Mouse (Mus musculus): Measurements from ENCODE around the gene Neo1. TPM values are rescaled to one million over a fixed set of nuclear protein-coding genes. Genes with fewer than 3 reads are reported as not detected.

The Neo1 gene
- polyA plus RNA-seq, 1 experiment from 2014 or later = 62.1 TPM

DNA sequence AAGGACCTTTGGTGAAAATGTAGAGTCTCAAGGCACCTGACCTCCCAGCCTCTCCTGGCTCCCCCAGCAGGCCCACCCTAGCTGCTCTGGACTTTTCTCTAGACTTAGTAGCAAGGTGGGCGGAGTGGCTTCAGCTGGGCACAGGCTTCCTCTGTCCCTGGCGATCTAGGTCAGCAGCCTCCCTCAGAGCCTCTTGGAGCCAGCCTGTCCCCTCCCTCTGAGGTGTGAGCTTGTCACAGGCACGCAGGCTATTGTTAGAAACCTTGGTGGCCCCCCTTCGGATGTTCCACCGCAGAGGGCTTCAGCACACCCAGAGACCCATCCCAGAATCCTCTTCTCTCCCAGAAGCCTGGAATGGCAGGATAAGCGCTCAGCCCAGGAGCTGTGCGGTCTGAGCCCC is 188.6 kb downstream of the Neo1 start:
- Histone ChIP-seq H3K9ac (no peak overlapping the region), H3K4me2 (replicated peaks) (no peak overlapping the region), H3K36me3 (replicated peaks; ENCODE audit: control insufficient read depth, insufficient read depth) (peaks cover 19% of the 10 kb centered on the region), H3K27ac (no peak overlapping the region), H3K4me1 (replicated peaks; ENCODE audit: control insufficient read depth, insufficient read depth, low read length) (peaks cover 8% of the 10 kb centered on the region), H3K27me3 (ENCODE audit: control insufficient read depth, insufficient read depth, low read length) (no peaks in the 10 kb centered on the region), H3K9me3 (ENCODE audit: control insufficient read depth, low read length) (no peaks in the 10 kb centered on the region), H3K4me3 (replicated peaks; ENCODE audit: low read length) (no peak overlapping the region)
- WGBS = 76% methylated on average over 7 of the region's 7 CpGs
- DNase-seq (ENCODE audit: low spot score) = no peak
- no peak for ATAC-seq (ENCODE audit: low FRiP score)

DNA sequence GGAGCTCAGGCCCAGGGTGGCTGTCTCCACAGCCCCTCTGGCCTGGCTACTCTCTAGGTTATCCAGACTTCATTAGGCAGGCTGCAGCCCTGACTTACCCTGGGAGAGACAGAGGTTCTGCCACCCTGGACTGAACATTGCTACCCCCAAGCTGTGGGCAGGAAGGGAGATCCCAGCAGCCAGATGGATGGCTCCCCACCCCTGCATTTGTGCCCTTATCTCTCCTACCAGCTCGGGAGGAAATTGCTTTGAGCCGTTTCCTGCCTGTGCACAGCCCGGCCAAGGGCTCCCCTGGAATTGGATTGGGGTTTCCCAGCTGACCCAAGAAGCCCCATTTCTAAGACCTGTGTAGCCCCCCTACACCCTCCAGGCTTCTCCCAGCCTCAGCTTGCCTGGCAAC is 189.2 kb downstream of the Neo1 start:
- H3K36me3 ChIP-seq (replicated peaks; ENCODE audit: control insufficient read depth, insufficient read depth) = peaks cover 19% of the 10 kb centered on the region
- H3K9ac ChIP-seq = no peak overlapping the region
- no peak overlapping the region for H3K4me3 ChIP-seq (replicated peaks; ENCODE audit: low read length)
- no peak overlapping the region for H3K4me2 ChIP-seq (replicated peaks)
- WGBS = 61% methylated on average over 3 of the region's 3 CpGs
- ATAC-seq (ENCODE audit: low FRiP score) = no peak
- H3K9me3 ChIP-seq (ENCODE audit: control insufficient read depth, low read length) = no peaks in the 10 kb centered on the region
- H3K4me1 ChIP-seq (replicated peaks; ENCODE audit: control insufficient read depth, insufficient read depth, low read length) = peaks cover 8% of the 10 kb centered on the region
- no peak for DNase-seq (ENCODE audit: low spot score)
- H3K27me3 ChIP-seq (ENCODE audit: control insufficient read depth, insufficient read depth, low read length) = no peaks in the 10 kb centered on the region
- no peak overlapping the region for H3K27ac ChIP-seq

DNA sequence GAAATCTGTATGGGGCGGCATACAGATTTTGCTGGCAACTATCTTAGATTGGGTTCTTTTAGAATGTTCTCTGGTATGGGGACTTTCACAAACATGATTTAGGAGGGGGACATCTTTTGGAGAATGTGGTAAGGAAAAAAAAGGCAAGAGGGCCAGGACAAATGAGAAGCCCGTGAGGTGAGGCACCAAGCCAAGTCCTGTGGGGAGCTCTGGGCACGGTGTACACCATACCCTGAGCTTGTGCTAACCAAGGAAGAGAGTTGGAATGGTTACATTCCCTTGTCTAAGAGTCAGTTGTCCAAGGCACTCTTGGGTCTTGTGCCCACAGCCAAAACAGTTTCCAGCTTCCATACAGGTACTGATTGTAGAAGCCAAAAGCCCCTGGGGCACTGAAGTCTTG is 191.6 kb downstream of the Neo1 start:
- no peak overlapping the region for H3K4me3 ChIP-seq (replicated peaks; ENCODE audit: low read length)
- ATAC-seq (ENCODE audit: low FRiP score) = no peak
- H3K9ac ChIP-seq = no peak overlapping the region
- 88% methylated on average over 3 of the region's 3 CpGs for WGBS
- no peaks in the 10 kb centered on the region for H3K27me3 ChIP-seq (ENCODE audit: control insufficient read depth, insufficient read depth, low read length)
- H3K4me1 ChIP-seq (replicated peaks; ENCODE audit: control insufficient read depth, insufficient read depth, low read length) = no peaks in the 10 kb centered on the region; the same call in 1 of the 2 replicates
- no peak overlapping the region for H3K27ac ChIP-seq
- H3K36me3 ChIP-seq (replicated peaks; ENCODE audit: control insufficient read depth, insufficient read depth) = peaks cover 19% of the 10 kb centered on the region
- no peak for DNase-seq (ENCODE audit: low spot score)
- no peak overlapping the region for H3K4me2 ChIP-seq (replicated peaks)
- no peaks in the 10 kb centered on the region for H3K9me3 ChIP-seq (ENCODE audit: control insufficient read depth, low read length)

DNA sequence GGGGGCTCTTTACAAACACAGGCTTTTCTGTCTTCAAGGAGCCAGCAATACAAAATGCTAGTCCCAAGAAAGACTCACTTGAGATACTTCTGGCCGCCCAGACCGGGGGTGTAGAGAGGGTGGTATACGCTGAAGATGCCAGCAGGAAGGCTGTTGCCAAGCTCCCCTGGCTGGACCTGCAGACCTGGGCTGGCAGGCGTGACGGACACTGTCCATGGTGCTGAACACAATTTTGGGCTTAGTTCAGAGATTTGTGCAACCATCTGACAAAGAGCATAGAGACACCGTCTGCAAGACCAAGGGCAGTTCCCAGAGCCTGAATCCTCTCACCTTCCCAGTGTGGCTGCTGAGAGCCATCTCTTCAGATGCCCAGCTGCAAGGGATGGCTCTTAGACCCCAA is 194.6 kb downstream of the Neo1 start:
- Histone ChIP-seq H3K4me1 (replicated peaks; ENCODE audit: control insufficient read depth, insufficient read depth, low read length) (no peaks in the 10 kb centered on the region), H3K27ac (no peak overlapping the region), H3K27me3 (ENCODE audit: control insufficient read depth, insufficient read depth, low read length) (no peaks in the 10 kb centered on the region), H3K4me2 (replicated peaks) (no peak overlapping the region), H3K4me3 (replicated peaks; ENCODE audit: low read length) (no peak overlapping the region), H3K36me3 (replicated peaks; ENCODE audit: control insufficient read depth, insufficient read depth) (peaks cover 19% of the 10 kb centered on the region), H3K9me3 (ENCODE audit: control insufficient read depth, low read length) (no peaks in the 10 kb centered on the region), H3K9ac (no peak overlapping the region)
- WGBS = 36% methylated on average over 6 of the region's 6 CpGs
- DNase-seq (ENCODE audit: low spot score) = peak; percentile 62
- no peak for ATAC-seq (ENCODE audit: low FRiP score)

DNA sequence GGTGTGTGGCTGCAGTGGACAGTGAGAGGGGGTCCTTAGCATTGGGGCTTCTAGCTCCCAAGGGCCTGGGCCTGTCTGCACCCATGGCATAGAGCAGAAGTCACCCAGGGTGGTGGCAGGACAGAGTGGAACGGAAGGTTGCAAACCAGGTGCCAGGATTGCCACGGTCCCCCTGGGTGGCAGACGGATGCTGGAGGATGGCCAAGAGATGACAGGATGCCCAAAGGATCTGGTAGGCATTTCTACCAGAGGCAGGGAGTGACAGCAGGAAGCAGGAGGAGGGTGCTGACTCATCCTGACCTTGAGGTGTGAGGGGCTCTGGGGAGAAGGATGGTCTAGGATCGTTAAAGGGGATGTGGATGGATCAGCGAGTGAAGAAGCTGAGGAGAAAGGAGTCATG is 197.7 kb downstream of the Neo1 start:
- H3K4me3 ChIP-seq (replicated peaks; ENCODE audit: low read length) = no peak overlapping the region
- H3K36me3 ChIP-seq (replicated peaks; ENCODE audit: control insufficient read depth, insufficient read depth) = no peaks in the 10 kb centered on the region
- DNase-seq (ENCODE audit: low spot score) (no peak), ATAC-seq (ENCODE audit: low FRiP score) (no peak)
- no peaks in the 10 kb centered on the region for H3K4me1 ChIP-seq (replicated peaks; ENCODE audit: control insufficient read depth, insufficient read depth, low read length)
- WGBS = 78% methylated on average over 5 of the region's 5 CpGs
- H3K27me3 ChIP-seq (ENCODE audit: control insufficient read depth, insufficient read depth, low read length) = no peaks in the 10 kb centered on the region
- H3K9me3 ChIP-seq (ENCODE audit: control insufficient read depth, low read length) = no peaks in the 10 kb centered on the region
- H3K9ac ChIP-seq = no peak overlapping the region
- H3K27ac ChIP-seq = no peak overlapping the region
- no peak overlapping the region for H3K4me2 ChIP-seq (replicated peaks)

DNA sequence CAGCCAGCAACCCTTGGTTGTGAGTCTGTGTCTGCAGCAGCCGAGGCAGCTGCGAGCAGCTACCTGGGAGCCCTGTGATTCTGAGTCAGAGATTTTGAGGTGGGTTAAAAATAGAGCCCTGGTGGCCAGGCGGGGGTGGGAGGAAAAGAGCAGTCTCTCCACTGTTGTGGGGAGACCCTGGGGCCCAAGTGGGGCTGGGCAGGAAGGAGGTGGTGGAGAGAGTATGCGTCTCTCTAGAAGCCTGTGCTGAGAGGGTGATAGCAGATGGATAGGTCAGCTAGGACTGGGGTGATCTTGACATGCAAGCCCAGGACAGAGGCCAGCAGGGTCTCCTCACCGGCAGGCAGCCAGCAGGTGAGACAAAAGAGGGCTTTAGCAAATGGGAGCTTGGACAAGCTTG is 199.1 kb downstream of the Neo1 start:
- Histone ChIP-seq H3K4me2 (replicated peaks) (no peak overlapping the region), H3K36me3 (replicated peaks; ENCODE audit: control insufficient read depth, insufficient read depth) (no peaks in the 10 kb centered on the region), H3K9me3 (ENCODE audit: control insufficient read depth, low read length) (no peaks in the 10 kb centered on the region), H3K4me3 (replicated peaks; ENCODE audit: low read length) (no peak overlapping the region), H3K27me3 (ENCODE audit: control insufficient read depth, insufficient read depth, low read length) (no peaks in the 10 kb centered on the region), H3K9ac (no peak overlapping the region), H3K27ac (no peak overlapping the region), H3K4me1 (replicated peaks; ENCODE audit: control insufficient read depth, insufficient read depth, low read length) (0 out of 2 replicates have a peak, but pooled peaks cover 5% of the 10 kb centered on the region)
- DNase-seq (ENCODE audit: low spot score) = no peak
- ATAC-seq (ENCODE audit: low FRiP score) = no peak
- WGBS = 69% methylated on average over 5 of the region's 5 CpGs

DNA sequence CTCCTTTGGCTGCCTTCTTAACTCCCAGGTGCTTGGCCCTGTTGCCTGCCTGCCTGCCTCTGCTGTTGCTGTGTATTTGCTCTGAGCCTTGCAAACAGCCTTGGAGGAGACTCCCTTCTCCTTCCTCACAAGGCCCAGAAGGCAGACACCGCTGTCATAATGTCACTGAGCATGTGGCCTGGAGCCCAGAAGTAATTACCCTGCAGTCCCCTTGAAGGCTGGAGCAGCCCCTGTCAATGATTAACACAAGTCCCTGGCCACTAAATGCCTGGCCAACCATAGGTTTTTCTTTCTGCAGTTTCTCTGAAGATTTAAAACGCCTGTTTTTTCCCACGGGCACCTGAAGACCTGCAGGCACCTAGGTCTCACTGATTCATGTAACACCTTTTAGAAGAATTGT is 203.3 kb downstream of the Neo1 start:
- Histone ChIP-seq H3K9ac (no peak overlapping the region), H3K4me3 (replicated peaks; ENCODE audit: low read length) (no peak overlapping the region), H3K27me3 (ENCODE audit: control insufficient read depth, insufficient read depth, low read length) (no peaks in the 10 kb centered on the region), H3K36me3 (replicated peaks; ENCODE audit: control insufficient read depth, insufficient read depth) (no peaks in the 10 kb centered on the region), H3K9me3 (ENCODE audit: control insufficient read depth, low read length) (no peaks in the 10 kb centered on the region), H3K4me1 (replicated peaks; ENCODE audit: control insufficient read depth, insufficient read depth, low read length) (peaks cover 19% of the 10 kb centered on the region; the same call in 1 of the 2 replicates), H3K4me2 (replicated peaks) (no peak overlapping the region), H3K27ac (no peak overlapping the region)
- 53% methylated on average over 3 of the region's 3 CpGs for WGBS
- no peak for ATAC-seq (ENCODE audit: low FRiP score)
- no peak for DNase-seq (ENCODE audit: low spot score)

DNA sequence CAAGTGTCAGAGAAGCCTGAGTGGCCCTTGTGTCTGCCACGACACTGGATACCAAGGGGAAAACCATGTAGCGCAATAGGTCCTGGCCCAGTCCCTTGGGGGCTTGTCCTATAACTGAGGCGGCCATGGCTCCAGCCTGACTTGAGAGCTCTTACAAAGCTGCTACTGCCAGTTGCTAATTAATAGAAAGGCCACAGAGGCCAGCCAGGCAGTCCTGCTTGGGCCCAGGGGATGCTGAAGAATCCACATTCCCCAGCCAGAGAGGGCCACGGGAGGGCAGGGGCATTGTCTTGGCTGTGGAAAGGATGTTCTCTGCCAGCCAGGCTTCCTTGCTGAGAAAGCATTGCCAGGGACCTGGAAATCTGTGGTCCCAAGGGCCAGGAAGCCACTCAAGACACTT is 206.6 kb downstream of the Neo1 start:
- H3K9me3 ChIP-seq (ENCODE audit: control insufficient read depth, low read length) = no peaks in the 10 kb centered on the region
- no peak overlapping the region for H3K4me3 ChIP-seq (replicated peaks; ENCODE audit: low read length)
- no peak overlapping the region for H3K9ac ChIP-seq
- ATAC-seq (ENCODE audit: low FRiP score) = no peak
- DNase-seq (ENCODE audit: low spot score) = no peak
- no peaks in the 10 kb centered on the region for H3K36me3 ChIP-seq (replicated peaks; ENCODE audit: control insufficient read depth, insufficient read depth)
- peaks cover 5% of the 10 kb centered on the region for H3K27me3 ChIP-seq (ENCODE audit: control insufficient read depth, insufficient read depth, low read length)
- peaks cover 47% of the 10 kb centered on the region for H3K4me1 ChIP-seq (replicated peaks; ENCODE audit: control insufficient read depth, insufficient read depth, low read length)
- H3K4me2 ChIP-seq (replicated peaks) = no peak overlapping the region
- 33% methylated on average over 4 of the region's 4 CpGs for WGBS
- H3K27ac ChIP-seq = no peak overlapping the region
